In the genomic region with DNA sequence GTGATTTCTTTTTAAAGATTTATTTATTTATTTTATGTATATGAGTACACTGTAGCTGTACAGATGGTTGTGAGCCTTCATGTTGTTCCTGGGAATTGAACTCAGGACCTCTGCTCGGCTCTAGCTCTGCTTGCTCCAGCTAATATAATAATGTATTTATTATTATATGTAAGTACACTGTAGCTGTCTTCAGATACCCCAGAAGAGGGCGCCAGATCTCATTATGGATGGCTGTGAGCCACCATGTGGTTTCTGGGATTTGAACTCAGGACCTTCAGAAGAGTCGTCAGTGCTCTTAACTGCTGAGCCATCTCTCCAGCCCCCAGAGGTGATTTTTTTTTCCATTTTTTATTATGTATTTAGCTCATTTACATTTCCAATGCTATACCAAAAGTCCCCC, we compare ENCODE assay signal across 7 mouse cellular contexts. TPM values are rescaled to one million over a fixed set of nuclear protein-coding genes. Genes with fewer than 3 reads are reported as not detected.
DNase-seq lines count a peak whose midpoint lies in the region; ATAC-seq and TF ChIP-seq lines count a peak whose summit lies in the region.
"Not testable (repeated sequence)": the region's sequence is repeated elsewhere in the genome, so short reads cannot be mapped to it uniquely, and the experiment has no call there.

No protein-coding gene starts in this region.

- TF ChIP-seq POLR2A in brain, embryonic 14.5 days (IDR thresholded peaks at IDR 0.05; ENCODE audit: borderline replicate concordance, extremely low read depth, insufficient read depth, insufficient read length, poor library complexity, severe bottlenecking): not testable (repeated sequence)

- DNase-seq in brain, embryonic 14.5 days (ENCODE audit: low read depth): peak; percentile 23
- DNase-seq in gastrocnemius, adult 2 months; left cerebral cortex, adult 2 months (ENCODE audit: extremely low spot score in 1 of 2, low spot score in 2 of 2); stomach, postnatal 0 days (ENCODE audit: low spot score): not testable (repeated sequence)
- DNase-seq in kidney, adult 18-20 months: peak; percentile 44
- DNase-seq in lung, postnatal 36 days: peak; percentile 61

- TF ChIP-seq CTCF in E14TG2a.4 (conservative IDR thresholded peaks at IDR 0.05; ENCODE audit: low read length): peak; percentile 37
- not testable (repeated sequence) for TF ChIP-seq CTCF in brain, embryonic 14.5 days (IDR thresholded peaks at IDR 0.05; ENCODE audit: borderline replicate concordance, extremely low read depth, insufficient read depth, insufficient read length)
- TF ChIP-seq CTCF in gastrocnemius, adult 2 months (IDR thresholded peaks at IDR 0.05): peak; percentile 62
- TF ChIP-seq CTCF in left cerebral cortex, adult 2 months (IDR thresholded peaks at IDR 0.05): peak; percentile 59
- peak; percentile 66 for TF ChIP-seq CTCF in stomach, postnatal 0 days (IDR thresholded peaks at IDR 0.05; ENCODE audit: low read depth)

- not testable (repeated sequence) for H3K27me3 ChIP-seq in E14TG2a.4 (ENCODE audit: insufficient read depth, low read length); stomach, postnatal 0 days (ENCODE audit: control insufficient read depth, insufficient read depth, low read length)

- peaks cover 53% of the 10 kb centered on the region for H3K4me1 ChIP-seq in E14TG2a.4 (replicated peaks; ENCODE audit: low read depth, low read length)
- not testable (repeated sequence) for H3K4me1 ChIP-seq in stomach, postnatal 0 days (replicated peaks; ENCODE audit: control insufficient read depth, insufficient read depth)

- H3K27ac ChIP-seq in gastrocnemius, adult 2 months; left cerebral cortex, adult 2 months; stomach, postnatal 0 days (replicated peaks): not testable (repeated sequence)

- not testable (repeated sequence) for H3K4me3 ChIP-seq in E14TG2a.4 (replicated peaks; ENCODE audit: low read length); gastrocnemius, adult 2 months; left cerebral cortex, adult 2 months; stomach, postnatal 0 days (ENCODE audit: low read depth, low read length)

- not testable (repeated sequence) for TF ChIP-seq EP300 in stomach, postnatal 0 days (optimal IDR thresholded peaks at IDR 0.05)

- H3K9ac ChIP-seq in stomach, postnatal 0 days (ENCODE audit: low read length): not testable (repeated sequence)

- peaks cover 93% of the 10 kb centered on the region for H3K36me3 ChIP-seq in E14TG2a.4 (ENCODE audit: insufficient read depth, low read length)
- H3K36me3 ChIP-seq in stomach, postnatal 0 days (ENCODE audit: control insufficient read depth, insufficient read depth, low read length): peaks cover 23% of the 10 kb centered on the region

- H3K4me2 ChIP-seq in stomach, postnatal 0 days (replicated peaks; ENCODE audit: low read depth): not testable (repeated sequence)

- not testable (repeated sequence) for ATAC-seq in stomach, postnatal 0 days (ENCODE audit: low FRiP score, low TSS enrichment)

- intact Hi-C loops in gastrocnemius, adult 2 months (cut with DNase I): not testable (repeated sequence)
- intact Hi-C loops in left cerebral cortex, adult 2 months (cut with DNase I): loop anchor here (5.0 kb wide), 1 partner anchor 245 kb away; no protein-coding TSS in a partner anchor

- 75% methylated on average over 3 of the region's 3 CpGs for WGBS in stomach, postnatal 0 days

- H3K9me3 ChIP-seq in E14TG2a.4 (ENCODE audit: low read length); stomach, postnatal 0 days (ENCODE audit: control insufficient read depth, low read length): not testable (repeated sequence)

RNA-seq across cellular contexts. Expression of gene Yars, which starts 22.9 kb away (rescaled TPM):
- polyA plus RNA-seq in brain, embryonic 14.5 days (2012; rRNA removed): 54.5 and 68.4 TPM in 2 replicates
- total RNA-seq in gastrocnemius, adult 2 months (2021): 10 to 100 TPM; 39.8 to 43.0 TPM
- total RNA-seq in left cerebral cortex, adult 2 months (2021): 10 to 100 TPM; 87.4 to 93.1 TPM
- polyA plus RNA-seq in stomach, postnatal 0 days (2015; fragmentation: Nextera tagmentation; extraction: Ambion mirVana): 41.3 and 44.2 TPM in 2 replicates

RNA-seq across cellular contexts. Expression of gene S100pbp, which starts 23.0 kb away (rescaled TPM):
- 38.3 and 42.0 TPM in 2 replicates for polyA plus RNA-seq in brain, embryonic 14.5 days (2012; rRNA removed)
- 1 to 10 TPM; 4.7 to 4.9 TPM for total RNA-seq in gastrocnemius, adult 2 months (2021)
- total RNA-seq in left cerebral cortex, adult 2 months (2021): 10 to 100 TPM; 33.9 to 34.5 TPM
- polyA plus RNA-seq in stomach, postnatal 0 days (2015; fragmentation: Nextera tagmentation; extraction: Ambion mirVana): 3.7 and 4.5 TPM in 2 replicates

RNA-seq across cellular contexts. Expression of gene C77080, which starts 48.7 kb away (rescaled TPM):
- polyA plus RNA-seq in brain, embryonic 14.5 days (2012; rRNA removed): 12.2 and 15.9 TPM in 2 replicates
- total RNA-seq in gastrocnemius, adult 2 months (2021): 1 to 10 TPM; 2.0 to 2.1 TPM
- 10 to 100 TPM; 22.5 to 25.9 TPM for total RNA-seq in left cerebral cortex, adult 2 months (2021)
- 9.6 and 10.3 TPM in 2 replicates for polyA plus RNA-seq in stomach, postnatal 0 days (2015; fragmentation: Nextera tagmentation; extraction: Ambion mirVana)

Comparison
In these comparisons a context has a peak if more than half of its experiments do, and no peak if none do; other contexts are left out.
1. RNA of gene S100pbp, which starts 23.0 kb away (total RNA-seq): 33.9 to 34.5 TPM in left cerebral cortex, adult 2 months; 4.7 to 4.9 TPM in gastrocnemius, adult 2 months; every median in the first group is over 4 times any median in the second.
2. RNA of gene C77080, which starts 48.7 kb away (total RNA-seq): 22.5 to 25.9 TPM in left cerebral cortex, adult 2 months; 2.0 to 2.1 TPM in gastrocnemius, adult 2 months; every median in the first group is over 4 times any median in the second.